Mouse (Mus musculus): ENCODE results near the gene Mrfap1. TPM values are rescaled to one million over a fixed set of nuclear protein-coding genes. Genes with fewer than 3 reads are reported as not detected.
A peak's percentile ranks its signal among the peaks of the same experiment; 100 is the strongest.
"Not testable (repeated sequence)": the region's sequence is repeated elsewhere in the genome, so short reads cannot be mapped to it uniquely, and the experiment has no call there.

Mrfap1 gene
- polyA plus RNA-seq, 1 experiment from 2014 or later: 106 TPM

DNA sequence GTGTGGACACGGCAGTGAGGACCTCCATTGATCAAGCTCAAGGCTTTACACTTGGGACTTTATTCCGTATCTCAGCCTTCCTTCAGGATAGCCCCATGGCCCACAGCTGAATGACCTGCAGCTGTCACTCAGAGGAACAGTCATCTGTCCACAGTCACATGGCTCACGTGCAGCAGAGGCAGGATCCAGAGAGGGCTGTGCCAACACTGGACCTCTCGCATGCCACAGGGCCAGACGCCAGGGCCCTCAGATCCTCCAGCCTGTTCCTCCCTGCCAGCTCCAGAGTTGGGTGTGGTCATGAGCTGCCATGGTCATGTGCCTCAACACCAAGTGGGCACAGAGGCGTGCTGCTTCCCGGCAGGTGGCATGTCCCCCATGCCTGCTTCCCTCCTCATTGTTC, 12.6 kb upstream of the Mrfap1 start:
- no peaks in the 10 kb centered on the region for H3K9me3 ChIP-seq (replicated peaks; ENCODE audit: control insufficient read depth, low read length)
- H3K27ac ChIP-seq (ENCODE audit: low read length): no peak overlapping the region
- no peak overlapping the region for H3K4me3 ChIP-seq (ENCODE audit: low read depth, low read length)
- no peaks in the 10 kb centered on the region for H3K36me3 ChIP-seq (ENCODE audit: control insufficient read depth, insufficient read depth)
- H3K4me2 ChIP-seq (ENCODE audit: low read depth, low read length): no peak overlapping the region
- H3K27me3 ChIP-seq (ENCODE audit: control insufficient read depth, insufficient read depth, low read depth, low read length): no peaks in the 10 kb centered on the region
- ATAC-seq (ENCODE audit: low read depth): no peak
- H3K9ac ChIP-seq (ENCODE audit: low read depth, low read length): no peak overlapping the region
- H3K4me1 ChIP-seq (ENCODE audit: control insufficient read depth, low read depth, low read length): no peaks in the 10 kb centered on the region
- WGBS (ENCODE audit: insufficient replicate concordance): 75% methylated on average over 7 of the region's 7 CpGs

DNA sequence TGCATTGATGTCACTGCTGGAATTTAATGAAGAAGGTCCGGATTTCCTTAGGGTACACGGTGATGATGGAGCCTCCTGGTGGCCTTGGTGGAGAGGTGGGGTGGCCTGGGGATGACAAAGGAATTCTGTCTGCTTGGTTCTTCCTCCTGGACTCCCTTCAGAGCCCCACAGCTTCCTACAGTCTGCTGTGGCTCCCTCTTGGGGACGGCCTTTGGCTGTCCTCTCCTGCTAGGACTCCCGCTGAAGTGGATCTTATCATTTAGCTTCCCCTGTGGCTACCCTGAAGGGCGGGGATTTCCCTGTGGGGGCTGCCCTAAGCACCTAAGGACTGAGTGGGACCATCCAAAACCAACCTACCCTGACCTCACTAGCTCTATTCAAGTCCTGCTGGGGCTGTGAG, 10.5 kb upstream of the Mrfap1 start:
- Histone ChIP-seq H3K9ac (ENCODE audit: low read depth, low read length) (no peak overlapping the region), H3K4me1 (ENCODE audit: control insufficient read depth, low read depth, low read length) (no peaks in the 10 kb centered on the region), H3K27me3 (ENCODE audit: control insufficient read depth, insufficient read depth, low read depth, low read length) (no peaks in the 10 kb centered on the region), H3K4me2 (ENCODE audit: low read depth, low read length) (no peak overlapping the region), H3K4me3 (ENCODE audit: low read depth, low read length) (no peak overlapping the region), H3K27ac (ENCODE audit: low read length) (no peak overlapping the region), H3K9me3 (replicated peaks; ENCODE audit: control insufficient read depth, low read length) (no peaks in the 10 kb centered on the region), H3K36me3 (ENCODE audit: control insufficient read depth, insufficient read depth) (no peaks in the 10 kb centered on the region)
- WGBS (ENCODE audit: insufficient replicate concordance): 26% methylated on average over 5 of the region's 5 CpGs
- ATAC-seq (ENCODE audit: low read depth): no peak

DNA sequence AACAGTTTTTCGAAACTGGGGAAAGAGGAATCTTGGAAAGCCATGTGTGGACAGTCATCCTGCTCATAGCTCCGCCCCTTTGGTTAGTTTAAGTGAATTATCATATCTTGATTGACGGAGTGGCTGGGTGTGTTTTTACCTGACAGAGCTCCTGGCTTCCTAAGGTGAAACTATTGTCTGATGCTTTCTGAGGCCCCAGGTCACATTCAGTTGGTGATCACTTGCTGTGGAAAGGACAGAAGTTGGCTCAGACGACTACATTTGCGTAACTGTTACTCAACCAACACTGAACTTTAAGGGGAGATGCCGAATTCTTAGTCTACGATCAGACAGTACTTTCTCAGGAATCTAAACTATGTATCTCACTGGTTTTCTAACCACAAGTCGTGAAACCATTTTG, 719 bp upstream of the Mrfap1 start:
- Histone ChIP-seq H3K9ac (ENCODE audit: low read depth, low read length) (peak overlapping the region; percentile 39), H3K4me3 (ENCODE audit: low read depth, low read length) (peak overlapping the region; percentile 76), H3K27ac (ENCODE audit: low read length) (no peak overlapping the region; the same call in 1 of the 2 replicates), H3K27me3 (ENCODE audit: control insufficient read depth, insufficient read depth, low read depth, low read length) (peaks cover 3% of the 10 kb centered on the region; the same call in 1 of the 2 replicates), H3K9me3 (replicated peaks; ENCODE audit: control insufficient read depth, low read length) (no peaks in the 10 kb centered on the region), H3K4me2 (ENCODE audit: low read depth, low read length) (peak overlapping the region; percentile 88), H3K36me3 (ENCODE audit: control insufficient read depth, insufficient read depth) (no peaks in the 10 kb centered on the region; the same call in 1 of the 2 replicates), H3K4me1 (ENCODE audit: control insufficient read depth, low read depth, low read length) (peaks cover 10% of the 10 kb centered on the region)
- no peak for ATAC-seq (ENCODE audit: low read depth)
- 50% methylated on average over 8 of the region's 8 CpGs for WGBS (ENCODE audit: insufficient replicate concordance)

DNA sequence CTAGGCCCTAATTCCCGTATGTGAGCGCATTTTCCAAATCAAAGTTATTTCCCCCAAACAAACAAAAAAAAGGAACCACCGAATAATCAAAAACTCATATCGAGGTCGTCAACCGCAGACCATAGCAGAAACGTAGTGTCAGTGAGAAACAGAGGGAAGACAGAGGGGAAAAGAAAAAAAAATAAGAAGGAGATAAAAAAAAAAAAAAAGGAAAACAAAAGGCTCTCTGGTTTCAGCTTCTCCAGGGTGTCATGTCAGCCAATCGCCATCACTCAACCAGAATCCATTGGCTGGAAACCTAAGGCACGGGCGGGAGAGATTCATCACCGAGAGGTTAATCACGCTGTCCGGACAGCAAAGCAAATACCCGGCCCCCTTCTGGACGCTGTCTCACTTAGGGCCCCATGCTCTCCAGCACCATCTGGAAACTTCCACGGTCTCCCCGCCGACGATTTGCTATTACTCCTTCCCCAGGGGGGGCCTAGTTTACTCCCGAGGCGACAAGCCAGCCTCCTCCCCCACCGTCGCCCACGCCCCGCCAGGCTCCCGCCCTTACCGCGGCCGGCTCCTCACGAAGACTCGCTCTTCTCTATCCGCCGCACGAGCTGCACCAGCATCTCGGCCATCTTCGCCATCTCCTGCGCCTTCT, 801 bp downstream of the Mrfap1 start:
- Histone ChIP-seq H3K4me2 (ENCODE audit: low read depth, low read length) (peak overlapping the region; percentile 88), H3K4me1 (ENCODE audit: control insufficient read depth, low read depth, low read length) (peaks cover 13% of the 10 kb centered on the region), H3K4me3 (ENCODE audit: low read depth, low read length) (peak overlapping the region; percentile 76), H3K9ac (ENCODE audit: low read depth, low read length) (peak overlapping the region; percentile 81), H3K27ac (ENCODE audit: low read length) (peak overlapping the region; percentile 92)
- not testable (repeated sequence) for H3K9me3 ChIP-seq (replicated peaks; ENCODE audit: control insufficient read depth, low read length); H3K27me3 ChIP-seq (ENCODE audit: control insufficient read depth, insufficient read depth, low read depth, low read length); H3K36me3 ChIP-seq (ENCODE audit: control insufficient read depth, insufficient read depth)
- peak; percentile 69 for ATAC-seq (ENCODE audit: low read depth)
- under 1% methylated on average over 35 of the region's 37 CpGs for WGBS (ENCODE audit: insufficient replicate concordance)

DNA sequence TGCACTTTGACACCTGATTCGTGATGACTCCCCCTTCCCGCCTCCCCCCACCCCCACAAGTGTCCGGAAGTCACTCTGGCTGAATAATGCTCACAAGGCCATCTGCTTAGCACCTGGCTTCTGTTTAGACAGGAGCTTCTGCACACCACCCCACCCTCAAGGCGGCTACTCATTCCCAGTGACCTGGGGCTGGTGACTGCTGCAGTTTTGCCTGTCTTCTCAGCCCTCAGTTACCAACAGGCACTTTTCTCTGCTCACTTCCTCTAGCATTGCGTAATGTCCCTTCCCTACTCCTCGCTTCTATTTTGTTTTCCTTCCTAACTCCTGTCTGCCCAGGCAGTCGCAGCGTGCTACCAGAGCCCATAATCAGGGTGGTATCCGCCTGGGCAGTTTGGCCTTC, 4.7 kb downstream of the Mrfap1 start:
- peaks cover 8% of the 10 kb centered on the region for H3K4me1 ChIP-seq (ENCODE audit: control insufficient read depth, low read depth, low read length)
- H3K4me2 ChIP-seq (ENCODE audit: low read depth, low read length): no peak overlapping the region
- H3K9me3 ChIP-seq (replicated peaks; ENCODE audit: control insufficient read depth, low read length): no peaks in the 10 kb centered on the region
- 36% methylated on average over 9 of the region's 9 CpGs for WGBS (ENCODE audit: insufficient replicate concordance)
- H3K36me3 ChIP-seq (ENCODE audit: control insufficient read depth, insufficient read depth): no peaks in the 10 kb centered on the region; the same call in 1 of the 2 replicates
- no peak overlapping the region for H3K9ac ChIP-seq (ENCODE audit: low read depth, low read length)
- H3K27me3 ChIP-seq (ENCODE audit: control insufficient read depth, insufficient read depth, low read depth, low read length): no peaks in the 10 kb centered on the region
- no peak overlapping the region for H3K27ac ChIP-seq (ENCODE audit: low read length)
- no peak for ATAC-seq (ENCODE audit: low read depth)
- H3K4me3 ChIP-seq (ENCODE audit: low read depth, low read length): no peak overlapping the region

DNA sequence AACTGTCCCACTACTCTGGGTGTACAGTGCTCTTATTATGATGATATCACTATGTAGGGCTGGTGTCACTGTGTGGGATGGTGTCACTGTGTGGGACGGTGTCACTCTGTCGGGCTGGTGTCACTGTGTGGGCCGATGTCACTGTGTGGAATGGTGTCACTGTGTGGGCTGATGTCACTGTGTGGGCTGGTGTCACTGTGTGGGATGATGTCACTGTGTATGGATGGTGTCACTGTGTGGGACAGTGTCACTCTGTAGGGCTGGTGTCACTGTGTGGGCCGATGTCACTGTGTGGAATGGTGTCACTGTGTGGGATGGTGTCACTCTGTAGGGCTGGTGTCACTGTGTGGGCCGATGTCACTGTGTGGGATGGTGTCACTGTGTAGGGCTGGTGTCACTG, 10.5 kb downstream of the Mrfap1 start:
- Histone ChIP-seq H3K4me1 (ENCODE audit: control insufficient read depth, low read depth, low read length) (no peaks in the 10 kb centered on the region), H3K27me3 (ENCODE audit: control insufficient read depth, insufficient read depth, low read depth, low read length) (no peaks in the 10 kb centered on the region), H3K4me2 (ENCODE audit: low read depth, low read length) (no peak overlapping the region), H3K36me3 (ENCODE audit: control insufficient read depth, insufficient read depth) (no peaks in the 10 kb centered on the region), H3K4me3 (ENCODE audit: low read depth, low read length) (no peak overlapping the region), H3K9me3 (replicated peaks; ENCODE audit: control insufficient read depth, low read length) (peaks cover 2% of the 10 kb centered on the region), H3K27ac (ENCODE audit: low read length) (no peak overlapping the region), H3K9ac (ENCODE audit: low read depth, low read length) (no peak overlapping the region)
- no peak for ATAC-seq (ENCODE audit: low read depth)
- WGBS (ENCODE audit: insufficient replicate concordance): 83% methylated on average over 5 of the region's 5 CpGs

DNA sequence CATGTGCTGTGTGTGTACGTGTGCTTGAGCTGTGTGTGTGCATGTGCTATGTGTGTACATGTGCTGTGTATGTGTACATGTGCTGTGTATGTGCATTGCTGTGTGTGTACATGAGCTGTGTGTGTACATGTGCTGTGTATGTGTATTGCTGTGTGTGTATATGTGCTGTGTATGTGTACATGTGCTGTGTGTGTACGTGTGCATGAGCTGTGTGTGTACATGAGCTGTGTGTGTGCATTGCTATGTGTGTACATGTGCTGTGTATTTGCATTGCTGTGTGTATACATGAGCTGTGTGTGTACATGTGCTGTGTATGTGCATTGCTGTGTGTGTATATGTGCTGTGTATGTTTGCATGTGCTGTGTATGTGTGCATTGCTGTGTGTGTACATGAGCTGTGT, 17.1 kb downstream of the Mrfap1 start:
- WGBS (ENCODE audit: insufficient replicate concordance): 51% methylated on average over 2 of the region's 2 CpGs
- no peak overlapping the region for H3K9ac ChIP-seq (ENCODE audit: low read depth, low read length)
- H3K27ac ChIP-seq (ENCODE audit: low read length): no peak overlapping the region
- peaks cover under 1% of the 10 kb centered on the region for H3K9me3 ChIP-seq (replicated peaks; ENCODE audit: control insufficient read depth, low read length)
- no peak for ATAC-seq (ENCODE audit: low read depth)
- no peaks in the 10 kb centered on the region for H3K36me3 ChIP-seq (ENCODE audit: control insufficient read depth, insufficient read depth)
- no peak overlapping the region for H3K4me3 ChIP-seq (ENCODE audit: low read depth, low read length)
- no peaks in the 10 kb centered on the region for H3K27me3 ChIP-seq (ENCODE audit: control insufficient read depth, insufficient read depth, low read depth, low read length)
- no peaks in the 10 kb centered on the region for H3K4me1 ChIP-seq (ENCODE audit: control insufficient read depth, low read depth, low read length)
- H3K4me2 ChIP-seq (ENCODE audit: low read depth, low read length): no peak overlapping the region

DNA sequence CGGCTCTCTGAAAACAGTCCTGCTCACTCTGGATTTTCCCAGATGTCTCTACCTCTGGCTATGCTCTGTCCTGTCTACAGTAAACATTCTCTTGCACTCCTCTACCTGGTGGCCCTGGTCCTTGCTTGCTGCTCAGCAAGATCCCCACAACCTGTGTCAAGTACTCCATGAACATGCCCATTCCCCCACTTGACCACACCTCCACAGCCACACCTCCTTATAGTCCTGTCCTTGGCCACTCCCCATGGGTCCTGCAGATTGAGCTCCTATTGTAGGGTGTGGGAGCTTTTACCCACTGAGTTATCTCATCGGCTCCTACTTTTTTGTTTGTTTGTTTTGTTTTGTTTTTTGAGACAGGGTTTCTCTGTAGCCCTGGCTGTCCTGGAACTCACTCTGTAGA, 17.7 kb downstream of the Mrfap1 start:
- Histone ChIP-seq H3K4me3 (ENCODE audit: low read depth, low read length) (no peak overlapping the region), H3K4me1 (ENCODE audit: control insufficient read depth, low read depth, low read length) (no peaks in the 10 kb centered on the region), H3K4me2 (ENCODE audit: low read depth, low read length) (no peak overlapping the region), H3K27ac (ENCODE audit: low read length) (no peak overlapping the region), H3K9ac (ENCODE audit: low read depth, low read length) (no peak overlapping the region), H3K27me3 (ENCODE audit: control insufficient read depth, insufficient read depth, low read depth, low read length) (no peaks in the 10 kb centered on the region), H3K9me3 (replicated peaks; ENCODE audit: control insufficient read depth, low read length) (no peaks in the 10 kb centered on the region; the same call in 1 of the 2 replicates), H3K36me3 (ENCODE audit: control insufficient read depth, insufficient read depth) (no peaks in the 10 kb centered on the region)
- WGBS (ENCODE audit: insufficient replicate concordance): 67% methylated on average over 1 of the region's 2 CpGs
- ATAC-seq (ENCODE audit: low read depth): no peak

DNA sequence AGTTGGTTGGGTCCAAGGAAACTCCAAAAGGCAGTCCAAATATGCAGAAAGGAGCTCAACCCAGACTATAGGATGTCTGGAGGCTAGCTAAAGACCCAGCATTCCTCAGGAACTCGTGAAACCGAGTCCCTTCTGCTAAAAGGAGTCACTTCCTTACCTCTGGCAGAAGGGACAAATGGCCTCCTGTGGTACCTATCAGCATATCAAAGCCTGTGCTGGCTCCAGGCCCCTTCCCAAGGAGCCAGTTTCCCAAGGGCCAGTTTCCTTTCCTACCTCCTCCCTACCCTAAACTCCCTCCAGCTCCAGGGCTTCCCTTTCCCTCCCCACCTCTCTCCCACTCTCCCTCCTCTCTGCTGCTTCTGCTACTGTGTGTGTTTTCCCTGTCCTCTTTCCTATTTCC, 19.4 kb downstream of the Mrfap1 start:
- WGBS (ENCODE audit: insufficient replicate concordance): 13% methylated on average over 2 of the region's 2 CpGs
- H3K27ac ChIP-seq (ENCODE audit: low read length): no peak overlapping the region
- no peak overlapping the region for H3K4me2 ChIP-seq (ENCODE audit: low read depth, low read length)
- no peaks in the 10 kb centered on the region for H3K4me1 ChIP-seq (ENCODE audit: control insufficient read depth, low read depth, low read length)
- H3K4me3 ChIP-seq (ENCODE audit: low read depth, low read length): no peak overlapping the region
- H3K9ac ChIP-seq (ENCODE audit: low read depth, low read length): no peak overlapping the region
- H3K27me3 ChIP-seq (ENCODE audit: control insufficient read depth, insufficient read depth, low read depth, low read length): no peaks in the 10 kb centered on the region
- no peaks in the 10 kb centered on the region; the same call in 1 of the 2 replicates for H3K9me3 ChIP-seq (replicated peaks; ENCODE audit: control insufficient read depth, low read length)
- H3K36me3 ChIP-seq (ENCODE audit: control insufficient read depth, insufficient read depth): no peaks in the 10 kb centered on the region
- ATAC-seq (ENCODE audit: low read depth): no peak

Data from liver, embryonic 16.5 days (tissue).